Mouse (Mus musculus): ENCODE measurements around the gene Lgals2.

Lgals2 gene

GRCm38 (mm10) chr15:78815314-78816073 is 39.8 kb downstream of the Lgals2 start:
- no peak for DNase-seq (ENCODE audit: low read depth, low spot score)

- DNase-seq (ENCODE audit: low read depth, low spot score): no peak
Observed at GRCm38 (mm10) chr15:78813603-78814002, 41.7 kb downstream of the Lgals2 start.

GRCm38 (mm10) chr15:78810146-78810545 is 45.2 kb downstream of the Lgals2 start:
- no peak for DNase-seq (ENCODE audit: low read depth, low spot score)

- DNase-seq (ENCODE audit: low read depth, low spot score): no peak
Observed at GRCm38 (mm10) chr15:78809739-78810138, 45.6 kb downstream of the Lgals2 start.

GRCm38 (mm10) chr15:78808980-78809379 is 46.3 kb downstream of the Lgals2 start:
- DNase-seq (ENCODE audit: low read depth, low spot score): no peak

GRCm38 (mm10) chr15:78807141-78807540 is 48.2 kb downstream of the Lgals2 start:
- DNase-seq (ENCODE audit: low read depth, low spot score): no peak

GRCm38 (mm10) chr15:78806614-78807013 is 48.7 kb downstream of the Lgals2 start:
- DNase-seq (ENCODE audit: low read depth, low spot score): no peak

- DNase-seq (ENCODE audit: low read depth, low spot score): no peak
Observed at GRCm38 (mm10) chr15:78805351-78805750, 50.0 kb downstream of the Lgals2 start.

GRCm38 (mm10) chr15:78804326-78804725 is 51.0 kb downstream of the Lgals2 start:
- DNase-seq (ENCODE audit: low read depth, low spot score): no peak

- DNase-seq (ENCODE audit: low read depth, low spot score): no peak
Observed at GRCm38 (mm10) chr15:78803499-78803900, 51.8 kb downstream of the Lgals2 start.

GRCm38 (mm10) chr15:78802776-78803391 is 52.4 kb downstream of the Lgals2 start, which contains the start of gene Card10:
Gene Card10, minus strand, starts transcription at chr15:78803042.
- no peak for DNase-seq (ENCODE audit: low read depth, low spot score)

GRCm38 (mm10) chr15:78801971-78802741 is 53.2 kb downstream of the Lgals2 start:
- DNase-seq (ENCODE audit: low read depth, low spot score): no peak

- no peak for DNase-seq (ENCODE audit: low read depth, low spot score)
Observed at GRCm38 (mm10) chr15:78801571-78801970, 53.8 kb downstream of the Lgals2 start.
